Mouse (Mus musculus): ENCODE results near the gene Smarcd1. TPM values are rescaled to one million over a fixed set of nuclear protein-coding genes. Genes with fewer than 3 reads are reported as not detected.
"Not testable (repeated sequence)": the region's sequence is repeated elsewhere in the genome, so short reads cannot be mapped to it uniquely, and the experiment has no call there.

The Smarcd1 gene
- polyA plus RNA-seq, 1 experiment from 2014 or later = 21.9 TPM

GRCm38 (mm10) chr15:99723515-99724291 is 21.8 kb downstream of the Smarcd1 start:
- peak overlapping the region; percentile 87 for H3K4me3 ChIP-seq (ENCODE audit: low read length)
- no peaks in the 10 kb centered on the region for H3K27me3 ChIP-seq (ENCODE audit: control insufficient read depth, insufficient read depth, low read length)
- H3K4me1 ChIP-seq (ENCODE audit: control insufficient read depth, insufficient read depth, low read length) = peaks cover 30% of the 10 kb centered on the region
- H3K27ac ChIP-seq (ENCODE audit: low read length) = peak overlapping the region; percentile 97
- H3K9ac ChIP-seq (ENCODE audit: low read length) = peak overlapping the region; percentile 72
- no peak for ATAC-seq (replicated peaks; ENCODE audit: extremely low read depth, insufficient read depth, low FRiP score)
- H3K36me3 ChIP-seq (ENCODE audit: control insufficient read depth, insufficient read depth) = peaks cover 13% of the 10 kb centered on the region
- peak overlapping the region; percentile 72 for H3K4me2 ChIP-seq (ENCODE audit: low read depth, low read length)
- no peaks in the 10 kb centered on the region; the same call in 1 of the 2 replicates for H3K9me3 ChIP-seq (replicated peaks; ENCODE audit: control insufficient read depth, low read length)
- WGBS = 17% methylated on average over 11 of the region's 11 CpGs

DNA sequence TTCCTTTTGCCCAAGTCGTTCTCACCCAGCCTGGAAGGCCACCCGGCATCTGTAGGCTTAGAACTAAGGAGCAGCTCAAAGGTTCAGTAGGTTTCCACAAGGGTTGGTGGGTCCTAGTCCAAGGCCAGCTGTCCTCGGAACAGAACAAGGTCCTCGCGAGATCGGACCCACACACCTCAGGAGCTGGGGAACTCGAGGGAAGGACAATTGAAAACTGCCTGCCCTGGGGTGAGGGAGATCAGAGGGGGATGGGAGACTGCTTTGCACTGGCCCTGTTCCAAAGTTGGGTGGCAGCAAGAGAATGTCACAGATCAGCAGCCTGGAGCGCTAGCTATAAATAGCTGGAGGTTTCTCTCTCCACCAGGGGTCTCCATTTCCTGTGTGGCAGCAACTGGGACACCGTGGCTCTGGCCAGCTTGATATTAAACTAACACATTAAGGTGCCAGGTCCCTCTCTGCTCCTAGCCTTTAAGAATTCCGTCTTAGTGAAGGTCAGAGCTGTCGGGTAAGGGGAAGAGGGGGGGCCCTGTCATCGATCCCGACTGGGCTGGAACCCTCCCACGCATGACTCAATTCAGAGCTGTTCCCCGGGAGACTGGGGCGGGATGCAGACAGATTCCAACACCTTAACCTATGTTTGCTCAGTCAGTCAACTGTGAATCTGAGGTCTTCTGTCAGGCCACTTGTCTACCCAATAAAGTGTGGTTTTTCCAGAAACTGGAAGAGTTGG is 22.5 kb downstream of the Smarcd1 start:
- Histone ChIP-seq H3K9ac (ENCODE audit: low read length) (peak overlapping the region; percentile 72), H3K27ac (ENCODE audit: low read length) (peak overlapping the region; percentile 97), H3K4me3 (ENCODE audit: low read length) (peak overlapping the region; percentile 87), H3K4me1 (ENCODE audit: control insufficient read depth, insufficient read depth, low read length) (peaks cover 30% of the 10 kb centered on the region), H3K27me3 (ENCODE audit: control insufficient read depth, insufficient read depth, low read length) (no peaks in the 10 kb centered on the region), H3K9me3 (replicated peaks; ENCODE audit: control insufficient read depth, low read length) (peaks cover 6% of the 10 kb centered on the region), H3K4me2 (ENCODE audit: low read depth, low read length) (peak overlapping the region; percentile 72), H3K36me3 (ENCODE audit: control insufficient read depth, insufficient read depth) (peaks cover 20% of the 10 kb centered on the region)
- peak; percentile 56 for ATAC-seq (replicated peaks; ENCODE audit: extremely low read depth, insufficient read depth, low FRiP score)
- 7% methylated on average over 16 of the region's 16 CpGs for WGBS

- H3K36me3 ChIP-seq (ENCODE audit: control insufficient read depth, insufficient read depth) = peaks cover 25% of the 10 kb centered on the region
- H3K27ac ChIP-seq (ENCODE audit: low read length) = peak within 1 kb of the TSS; percentile 97
- H3K27me3 ChIP-seq (ENCODE audit: control insufficient read depth, insufficient read depth, low read length) = no peaks in the 10 kb centered on the region
- peak within 1 kb of the TSS; percentile 80 for H3K4me2 ChIP-seq (ENCODE audit: low read depth, low read length)
- H3K4me1 ChIP-seq (ENCODE audit: control insufficient read depth, insufficient read depth, low read length) = peaks cover 30% of the 10 kb centered on the region
- under 1% methylated on average over 67 of the region's 68 CpGs for WGBS
- peak within 1 kb of the TSS; percentile 96 for H3K9ac ChIP-seq (ENCODE audit: low read length)
- H3K9me3 ChIP-seq (replicated peaks; ENCODE audit: control insufficient read depth, low read length) = peaks cover 6% of the 10 kb centered on the region
- ATAC-seq (replicated peaks; ENCODE audit: extremely low read depth, insufficient read depth, low FRiP score) = peak; percentile 91
- peak within 1 kb of the TSS; percentile 87 for H3K4me3 ChIP-seq (ENCODE audit: low read length)
Observed at GRCm38 (mm10) chr15:99725341-99726155, 23.6 kb downstream of the Smarcd1 start, which contains the start of gene Cox14. Gene Cox14 (plus strand): TSS chr15:99725618.

DNA sequence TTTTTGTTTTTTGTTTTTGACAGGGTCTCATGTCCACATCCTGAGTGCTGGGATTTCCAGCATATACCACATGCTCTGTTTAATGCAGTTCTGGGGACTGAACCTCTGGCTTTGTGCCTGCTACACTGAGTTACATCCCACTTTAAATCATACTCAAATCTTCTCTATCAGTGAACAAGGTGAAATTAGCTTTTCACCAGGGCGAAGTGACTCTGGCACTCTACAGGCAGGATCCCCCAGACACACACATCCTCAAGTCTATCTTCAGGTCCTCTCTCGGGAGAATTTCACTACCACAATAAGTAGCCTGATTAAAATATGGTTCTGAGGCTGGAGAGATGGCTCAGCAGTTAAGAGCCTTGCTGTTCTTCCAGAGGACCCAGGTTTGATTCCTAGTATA is 24.6 kb downstream of the Smarcd1 start:
- H3K27me3 ChIP-seq (ENCODE audit: control insufficient read depth, insufficient read depth, low read length) = no peaks in the 10 kb centered on the region
- peaks cover 30% of the 10 kb centered on the region for H3K4me1 ChIP-seq (ENCODE audit: control insufficient read depth, insufficient read depth, low read length)
- H3K27ac ChIP-seq (ENCODE audit: low read length) = no peak overlapping the region
- peaks cover 6% of the 10 kb centered on the region for H3K9me3 ChIP-seq (replicated peaks; ENCODE audit: control insufficient read depth, low read length)
- H3K9ac ChIP-seq (ENCODE audit: low read length) = peak overlapping the region; percentile 96
- H3K36me3 ChIP-seq (ENCODE audit: control insufficient read depth, insufficient read depth) = peaks cover 25% of the 10 kb centered on the region
- peak overlapping the region; percentile 80 for H3K4me2 ChIP-seq (ENCODE audit: low read depth, low read length)
- 62% methylated on average over 2 of the region's 2 CpGs for WGBS
- peak overlapping the region; percentile 87 for H3K4me3 ChIP-seq (ENCODE audit: low read length)
- ATAC-seq (replicated peaks; ENCODE audit: extremely low read depth, insufficient read depth, low FRiP score) = no peak

DNA sequence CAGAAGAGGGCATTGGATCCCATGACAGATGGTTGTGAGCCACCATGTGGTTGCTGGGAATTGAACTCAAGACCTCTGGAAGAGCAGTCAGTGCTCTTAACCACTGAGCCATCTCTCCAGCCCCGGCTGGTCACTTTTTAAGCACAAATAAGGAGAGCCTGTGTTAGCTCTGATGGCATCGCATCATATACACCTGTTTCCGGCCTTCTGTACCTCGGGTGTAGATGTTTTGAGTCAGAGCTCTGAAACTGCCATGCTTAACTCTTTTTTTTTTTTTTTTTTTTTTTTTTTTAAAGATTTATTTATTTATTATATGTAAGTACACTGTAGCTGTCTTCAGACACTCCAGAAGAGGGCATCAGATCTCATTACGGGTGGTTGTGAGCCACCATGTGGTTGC is 25.1 kb downstream of the Smarcd1 start:
- Histone ChIP-seq H3K36me3 (ENCODE audit: control insufficient read depth, insufficient read depth) (peaks cover 25% of the 10 kb centered on the region), H3K4me1 (ENCODE audit: control insufficient read depth, insufficient read depth, low read length) (peaks cover 30% of the 10 kb centered on the region), H3K4me2 (ENCODE audit: low read depth, low read length) (peak overlapping the region; percentile 80; the same call in 1 of the 2 replicates)
- ATAC-seq (replicated peaks; ENCODE audit: extremely low read depth, insufficient read depth, low FRiP score); H3K9ac ChIP-seq (ENCODE audit: low read length); H3K9me3 ChIP-seq (replicated peaks; ENCODE audit: control insufficient read depth, low read length); H3K4me3 ChIP-seq (ENCODE audit: low read length); H3K27me3 ChIP-seq (ENCODE audit: control insufficient read depth, insufficient read depth, low read length); H3K27ac ChIP-seq (ENCODE audit: low read length): not testable (repeated sequence)
- WGBS = 85% methylated on average over 4 of the region's 5 CpGs

- no peak for ATAC-seq (replicated peaks; ENCODE audit: extremely low read depth, insufficient read depth, low FRiP score)
- Histone ChIP-seq H3K27ac (ENCODE audit: low read length) (no peak overlapping the region), H3K4me1 (ENCODE audit: control insufficient read depth, insufficient read depth, low read length) (peaks cover 27% of the 10 kb centered on the region), H3K9ac (ENCODE audit: low read length) (no peak overlapping the region), H3K36me3 (ENCODE audit: control insufficient read depth, insufficient read depth) (peaks cover 25% of the 10 kb centered on the region), H3K4me2 (ENCODE audit: low read depth, low read length) (no peak overlapping the region), H3K27me3 (ENCODE audit: control insufficient read depth, insufficient read depth, low read length) (no peaks in the 10 kb centered on the region), H3K4me3 (ENCODE audit: low read length) (no peak overlapping the region), H3K9me3 (replicated peaks; ENCODE audit: control insufficient read depth, low read length) (peaks cover 6% of the 10 kb centered on the region)
- 95% methylated on average over 12 of the region's 12 CpGs for WGBS
Observed at GRCm38 (mm10) chr15:99727525-99727924, 25.6 kb downstream of the Smarcd1 start.

GRCm38 (mm10) chr15:99728211-99728610 is 26.3 kb downstream of the Smarcd1 start:
- Histone ChIP-seq H3K27me3 (ENCODE audit: control insufficient read depth, insufficient read depth, low read length) (no peaks in the 10 kb centered on the region), H3K4me1 (ENCODE audit: control insufficient read depth, insufficient read depth, low read length) (peaks cover 20% of the 10 kb centered on the region), H3K27ac (ENCODE audit: low read length) (no peak overlapping the region), H3K4me2 (ENCODE audit: low read depth, low read length) (no peak overlapping the region), H3K36me3 (ENCODE audit: control insufficient read depth, insufficient read depth) (peaks cover 28% of the 10 kb centered on the region), H3K9me3 (replicated peaks; ENCODE audit: control insufficient read depth, low read length) (peaks cover 6% of the 10 kb centered on the region), H3K4me3 (ENCODE audit: low read length) (no peak overlapping the region), H3K9ac (ENCODE audit: low read length) (no peak overlapping the region)
- WGBS = 95% methylated on average over 5 of the region's 5 CpGs
- ATAC-seq (replicated peaks; ENCODE audit: extremely low read depth, insufficient read depth, low FRiP score) = no peak

DNA sequence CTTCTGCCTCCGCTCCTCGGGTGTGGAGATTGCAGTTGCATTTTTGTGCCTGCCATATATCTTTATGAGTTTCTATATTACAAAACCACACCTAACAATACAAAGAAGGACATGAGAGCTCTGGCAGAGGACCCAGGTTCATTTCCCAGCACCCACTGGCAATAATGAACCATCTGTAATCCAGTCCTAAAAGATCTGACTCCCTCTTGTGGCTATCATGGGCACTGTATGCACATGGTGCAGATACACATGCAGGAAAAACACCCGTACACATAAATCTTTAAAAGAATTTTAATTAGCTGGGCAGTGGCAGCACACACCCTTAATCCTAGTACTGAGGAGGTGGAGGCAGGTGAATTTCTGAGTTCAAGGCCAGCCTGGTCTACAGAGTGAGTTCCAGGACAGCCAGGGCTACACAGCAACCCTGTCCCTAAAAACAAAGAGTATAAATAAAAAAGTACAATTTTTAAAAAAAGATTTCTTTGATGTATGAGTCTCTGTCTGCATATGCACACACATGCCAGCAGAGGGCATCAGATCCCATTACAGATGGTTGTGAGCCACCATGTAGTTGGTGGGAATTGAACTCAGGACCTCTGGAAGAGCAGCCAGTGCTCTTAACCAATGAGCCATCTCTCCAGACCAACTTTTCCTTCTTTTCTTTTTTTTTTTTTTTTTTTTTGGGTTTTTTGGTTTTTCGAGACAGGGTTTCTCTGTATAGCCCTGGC is 27.3 kb downstream of the Smarcd1 start:
- no peak for ATAC-seq (replicated peaks; ENCODE audit: extremely low read depth, insufficient read depth, low FRiP score)
- Histone ChIP-seq H3K36me3 (ENCODE audit: control insufficient read depth, insufficient read depth) (peaks cover 28% of the 10 kb centered on the region), H3K9me3 (replicated peaks; ENCODE audit: control insufficient read depth, low read length) (peaks cover 6% of the 10 kb centered on the region), H3K27me3 (ENCODE audit: control insufficient read depth, insufficient read depth, low read length) (no peaks in the 10 kb centered on the region), H3K4me2 (ENCODE audit: low read depth, low read length) (no peak overlapping the region), H3K4me3 (ENCODE audit: low read length) (no peak overlapping the region), H3K27ac (ENCODE audit: low read length) (no peak overlapping the region), H3K4me1 (ENCODE audit: control insufficient read depth, insufficient read depth, low read length) (peaks cover 10% of the 10 kb centered on the region), H3K9ac (ENCODE audit: low read length) (no peak overlapping the region)
- 98% methylated on average over 3 of the region's 4 CpGs for WGBS
